Mouse (Mus musculus): ENCODE measurements around the gene Slc39a10. TPM values are rescaled to one million over a fixed set of nuclear protein-coding genes. Genes with fewer than 3 reads are reported as not detected.
"Not testable (repeated sequence)": the region's sequence is repeated elsewhere in the genome, so short reads cannot be mapped to it uniquely, and the experiment has no call there.

Slc39a10 gene
- polyA plus RNA-seq, 1 experiment from 2014 or later: 66.1 TPM

DNA sequence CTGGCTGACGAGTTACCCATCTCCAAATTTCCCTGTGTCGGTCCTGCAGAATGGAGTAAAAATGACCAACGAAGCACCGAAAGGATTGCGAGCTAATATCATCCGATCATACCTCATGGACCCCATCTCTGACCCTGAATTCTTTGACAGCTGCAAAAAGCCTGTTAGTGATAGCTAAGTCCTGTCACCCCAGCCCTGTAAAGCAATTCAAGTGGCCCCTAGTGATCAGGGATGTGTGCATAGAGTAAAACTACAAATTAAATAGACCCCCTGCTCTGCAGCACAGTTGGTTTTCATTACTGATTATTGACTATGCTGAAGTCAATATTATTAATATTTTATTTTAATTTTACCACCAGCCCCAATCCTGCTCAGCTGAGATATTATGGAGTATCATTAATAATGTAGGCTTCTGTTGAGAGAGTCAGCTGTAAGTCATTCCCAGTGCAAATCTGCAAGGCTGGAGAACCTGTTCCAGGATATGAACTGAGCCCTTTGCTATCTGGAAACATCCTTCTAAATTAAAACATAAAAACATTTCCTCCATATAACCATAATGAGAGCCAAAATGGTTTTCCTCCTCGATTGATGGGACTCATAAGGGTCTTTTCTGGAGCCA lies 122.5 kb downstream of the Slc39a10 start:
- H3K27ac ChIP-seq (ENCODE audit: low read depth, low read length); H3K4me3 ChIP-seq (ENCODE audit: low read depth, low read length); DNase-seq (ENCODE audit: low spot score); ATAC-seq; H3K4me2 ChIP-seq (ENCODE audit: low read length); H3K36me3 ChIP-seq (ENCODE audit: control insufficient read depth, insufficient read depth, low read length); H3K4me1 ChIP-seq (ENCODE audit: control insufficient read depth, insufficient read depth, low read length); H3K9me3 ChIP-seq (replicated peaks; ENCODE audit: control insufficient read depth, low read length); H3K9ac ChIP-seq (ENCODE audit: low read length); H3K27me3 ChIP-seq (replicated peaks; ENCODE audit: control insufficient read depth, insufficient read depth, low read length): not testable (repeated sequence)
- 90% methylated on average over 7 of the region's 7 CpGs for WGBS

DNA sequence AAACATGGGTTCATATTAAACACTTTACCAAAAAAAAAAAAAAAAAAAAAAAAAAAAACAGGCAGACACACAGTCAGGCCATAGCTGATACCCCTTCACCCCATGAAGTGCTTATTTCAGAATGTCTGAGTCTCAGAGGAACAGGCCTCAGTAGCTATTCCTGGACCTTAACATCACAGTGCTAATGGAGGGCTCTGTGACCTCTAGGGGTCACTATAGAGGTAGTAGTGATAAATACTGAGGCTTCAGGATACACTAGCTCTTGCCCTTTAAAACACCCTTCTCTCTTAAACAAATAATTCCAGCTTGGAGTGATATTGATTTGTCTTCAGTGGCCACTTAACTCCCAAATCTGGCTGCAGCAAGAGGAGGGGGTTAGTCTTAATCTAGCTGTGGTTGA lies 123.3 kb downstream of the Slc39a10 start:
- H3K4me1 ChIP-seq (ENCODE audit: control insufficient read depth, insufficient read depth, low read length); H3K9ac ChIP-seq (ENCODE audit: low read length); H3K4me3 ChIP-seq (ENCODE audit: low read depth, low read length); H3K27ac ChIP-seq (ENCODE audit: low read depth, low read length); H3K27me3 ChIP-seq (replicated peaks; ENCODE audit: control insufficient read depth, insufficient read depth, low read length); H3K4me2 ChIP-seq (ENCODE audit: low read length); ATAC-seq; H3K9me3 ChIP-seq (replicated peaks; ENCODE audit: control insufficient read depth, low read length); H3K36me3 ChIP-seq (ENCODE audit: control insufficient read depth, insufficient read depth, low read length); DNase-seq (ENCODE audit: low spot score): not testable (repeated sequence)

DNA sequence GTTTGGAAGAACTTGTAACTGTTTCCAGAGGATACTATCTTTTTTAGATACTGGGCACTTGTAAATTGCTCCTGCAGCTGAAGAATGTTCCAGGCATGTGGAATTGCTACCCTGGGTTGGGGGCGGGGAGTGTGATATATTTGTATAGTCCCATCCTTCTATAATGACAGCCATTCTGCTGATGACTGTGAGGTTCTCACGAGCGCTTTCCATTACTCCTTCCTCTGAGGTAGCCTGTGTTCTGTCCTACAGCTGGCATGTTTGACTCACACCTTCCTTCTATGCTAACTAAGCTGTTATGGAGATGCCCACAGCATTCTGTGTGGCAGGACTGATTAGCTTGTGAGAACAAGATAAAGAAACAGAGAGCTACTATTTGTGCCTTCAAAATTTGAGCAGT lies 128.1 kb downstream of the Slc39a10 start:
- H3K36me3 ChIP-seq (ENCODE audit: control insufficient read depth, insufficient read depth, low read length); H3K4me2 ChIP-seq (ENCODE audit: low read length); H3K4me3 ChIP-seq (ENCODE audit: low read depth, low read length); ATAC-seq; H3K9ac ChIP-seq (ENCODE audit: low read length); H3K27me3 ChIP-seq (replicated peaks; ENCODE audit: control insufficient read depth, insufficient read depth, low read length); H3K27ac ChIP-seq (ENCODE audit: low read depth, low read length); H3K9me3 ChIP-seq (replicated peaks; ENCODE audit: control insufficient read depth, low read length); H3K4me1 ChIP-seq (ENCODE audit: control insufficient read depth, insufficient read depth, low read length); DNase-seq (ENCODE audit: low spot score): not testable (repeated sequence)
- WGBS: 79% methylated on average over 3 of the region's 3 CpGs
